ENCODE assay signal across 19 mouse cellular contexts in genomic region chr17:70899642-70900041, GRCm38 (mm10).
"Had no signal": no experiment of that assay in that cellular context is flagged by ENCODE, and none has a peak within 500 bp of the region (broad histone marks: within the 10 kb centered on the region; RNA-seq: fewer than 3 reads in every experiment).

No protein-coding gene starts in this region.

- H3K27ac ChIP-seq: kidney, embryonic 15.5 days; left cerebral cortex, adult 2 months; liver, embryonic 13.5 days; midbrain, embryonic 13.5 days; neural tube, embryonic 13.5 days had no signal

- ATAC-seq: midbrain, embryonic 13.5 days; midbrain, embryonic 16.5 days had no signal

- H3K4me1 ChIP-seq: kidney, embryonic 15.5 days; liver, embryonic 13.5 days; midbrain, embryonic 13.5 days had no signal

- H3K9ac ChIP-seq: kidney, embryonic 15.5 days; liver, embryonic 13.5 days; midbrain, embryonic 13.5 days; neural tube, embryonic 13.5 days had no signal

- H3K4me3 ChIP-seq: kidney, embryonic 15.5 days; left cerebral cortex, adult 2 months; liver, embryonic 13.5 days; midbrain, embryonic 13.5 days; myocyte; neural tube, embryonic 13.5 days had no signal

- H3K36me3 ChIP-seq: kidney, embryonic 15.5 days; liver, embryonic 13.5 days; midbrain, embryonic 13.5 days; neural tube, embryonic 13.5 days had no signal

- H3K9me3 ChIP-seq: kidney, embryonic 15.5 days; liver, embryonic 13.5 days; midbrain, embryonic 13.5 days; neural tube, embryonic 13.5 days had no signal

- H3K4me2 ChIP-seq: kidney, embryonic 15.5 days; liver, embryonic 13.5 days; midbrain, embryonic 13.5 days; neural tube, embryonic 13.5 days had no signal

- H3K27me3 ChIP-seq: kidney, embryonic 15.5 days; liver, embryonic 13.5 days; midbrain, embryonic 13.5 days; neural tube, embryonic 13.5 days had no signal

- DNase-seq: kidney, postnatal 10 days; kidney, postnatal 36 days; layer of hippocampus, postnatal 36 days; liver, embryonic 13.5 days; lung, adult 2 months; lung, postnatal 14 days; lung, postnatal 4 days; retina, postnatal 1 day; right cerebral cortex, postnatal 25 days; spleen, adult 18-20 months; thymus, adult 18-20 months; thymus, postnatal 14 days; thymus, postnatal 4 days had no signal
